Mouse (Mus musculus): Measurements from ENCODE around the gene Dcaf10. TPM values are rescaled to one million over a fixed set of nuclear protein-coding genes. Genes with fewer than 3 reads are reported as not detected.

Gene Dcaf10
- 8.0 and 8.6 TPM in 2 replicates for polyA plus RNA-seq (2015; fragmentation: Nextera tagmentation; extraction: Ambion mirVana)

GRCm38 (mm10) chr4:45341669-45342249 lies at the start of gene Dcaf10:
Gene Dcaf10, plus strand, starts transcription at chr4:45342101.
- H3K4me2 ChIP-seq, result peak within 1 kb of the TSS; percentile 95
- H3K4me3 ChIP-seq (replicated peaks), result peak within 1 kb of the TSS; percentile 68
- no peaks in the 10 kb centered on the region for H3K36me3 ChIP-seq
- peaks cover under 1% of the 10 kb centered on the region; the same call in 1 of the 2 replicates for H3K27me3 ChIP-seq (replicated peaks)
- H3K4me1 ChIP-seq, result peaks cover 34% of the 10 kb centered on the region
- peak; percentile 96 for ATAC-seq (ENCODE audit: low FRiP score)
- peak within 1 kb of the TSS; percentile 92 for H3K9ac ChIP-seq (replicated peaks)
- no peaks in the 10 kb centered on the region for H3K9me3 ChIP-seq (replicated peaks)
- WGBS, result 1% methylated on average over 39 of the region's 42 CpGs
- H3K27ac ChIP-seq (replicated peaks), result peak within 1 kb of the TSS; percentile 95

GRCm38 (mm10) chr4:45296662-45297564 lies 45.0 kb upstream of the Dcaf10 start, which contains the start of gene Trmt10b:
Gene Trmt10b, plus strand, starts transcription at chr4:45297127.
- ATAC-seq (ENCODE audit: low FRiP score), result peak; percentile 92
- H3K9me3 ChIP-seq (replicated peaks), result no peaks in the 10 kb centered on the region
- H3K4me2 ChIP-seq, result peak within 1 kb of the TSS; percentile 75
- peaks cover 13% of the 10 kb centered on the region for H3K4me1 ChIP-seq
- no peaks in the 10 kb centered on the region for H3K27me3 ChIP-seq (replicated peaks)
- peaks cover 22% of the 10 kb centered on the region for H3K36me3 ChIP-seq
- peak within 1 kb of the TSS; percentile 58 for H3K27ac ChIP-seq (replicated peaks)
- 19% methylated on average over 27 of the region's 27 CpGs for WGBS
- peak within 1 kb of the TSS; percentile 79 for H3K9ac ChIP-seq (replicated peaks)
- H3K4me3 ChIP-seq (replicated peaks), result peak within 1 kb of the TSS; percentile 75

GRCm38 (mm10) chr4:45305536-45305935 lies 36.4 kb upstream of the Dcaf10 start:
- no peak for ATAC-seq (ENCODE audit: low FRiP score)
- 99% methylated on average over 14 of the region's 14 CpGs for WGBS
- Histone ChIP-seq H3K36me3 (peaks cover 81% of the 10 kb centered on the region), H3K4me3 (replicated peaks) (no peak overlapping the region), H3K27me3 (replicated peaks) (no peaks in the 10 kb centered on the region), H3K4me1 (no peaks in the 10 kb centered on the region), H3K9me3 (replicated peaks) (0 out of 2 replicates have a peak, but pooled peaks cover 3% of the 10 kb centered on the region), H3K9ac (replicated peaks) (no peak overlapping the region), H3K27ac (replicated peaks) (no peak overlapping the region), H3K4me2 (no peak overlapping the region)

DNA sequence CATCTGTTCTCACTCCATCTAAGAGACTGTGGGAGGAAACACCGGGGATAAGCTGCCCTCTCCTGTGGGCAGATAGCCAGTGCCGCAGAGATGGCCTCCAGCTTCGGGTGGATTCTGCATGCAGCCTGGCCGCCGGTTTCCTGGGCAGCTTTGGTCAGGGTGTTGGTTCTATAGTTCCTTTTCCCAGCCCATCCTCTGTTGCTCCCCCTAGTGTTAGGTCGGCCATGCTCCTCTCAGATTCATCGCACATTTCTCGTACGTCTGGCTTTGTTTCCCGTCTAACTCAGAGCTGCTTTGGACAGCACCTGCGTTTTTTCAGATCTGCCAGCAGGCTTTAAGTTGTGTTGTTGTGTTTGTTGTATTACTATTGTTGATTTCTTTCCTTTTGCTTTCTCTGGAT lies 33.9 kb upstream of the Dcaf10 start:
- 46% methylated on average over 11 of the region's 11 CpGs for WGBS
- Histone ChIP-seq H3K27me3 (replicated peaks) (no peaks in the 10 kb centered on the region), H3K9me3 (replicated peaks) (0 out of 2 replicates have a peak, but pooled peaks cover 3% of the 10 kb centered on the region), H3K9ac (replicated peaks) (no peak overlapping the region), H3K4me1 (no peaks in the 10 kb centered on the region), H3K36me3 (peaks cover 75% of the 10 kb centered on the region), H3K4me3 (replicated peaks) (no peak overlapping the region), H3K4me2 (no peak overlapping the region), H3K27ac (replicated peaks) (no peak overlapping the region)
- ATAC-seq (ENCODE audit: low FRiP score), result no peak

GRCm38 (mm10) chr4:45308606-45309005 lies 33.3 kb upstream of the Dcaf10 start:
- H3K9ac ChIP-seq (replicated peaks), result no peak overlapping the region
- WGBS, result 93% methylated on average over 6 of the region's 6 CpGs
- H3K4me2 ChIP-seq, result no peak overlapping the region
- peaks cover 72% of the 10 kb centered on the region for H3K36me3 ChIP-seq
- ATAC-seq (ENCODE audit: low FRiP score), result no peak
- H3K27ac ChIP-seq (replicated peaks), result no peak overlapping the region
- H3K9me3 ChIP-seq (replicated peaks), result 0 out of 2 replicates have a peak, but pooled peaks cover 3% of the 10 kb centered on the region
- H3K27me3 ChIP-seq (replicated peaks), result no peaks in the 10 kb centered on the region
- no peaks in the 10 kb centered on the region for H3K4me1 ChIP-seq
- H3K4me3 ChIP-seq (replicated peaks), result no peak overlapping the region

- H3K27me3 ChIP-seq (replicated peaks), result no peaks in the 10 kb centered on the region
- H3K4me3 ChIP-seq (replicated peaks), result no peak overlapping the region
- no peaks in the 10 kb centered on the region for H3K4me1 ChIP-seq
- no peak overlapping the region for H3K4me2 ChIP-seq
- WGBS, result 98% methylated on average over 2 of the region's 2 CpGs
- no peak overlapping the region for H3K9ac ChIP-seq (replicated peaks)
- H3K36me3 ChIP-seq, result peaks cover 71% of the 10 kb centered on the region
- no peak for ATAC-seq (ENCODE audit: low FRiP score)
- no peak overlapping the region for H3K27ac ChIP-seq (replicated peaks)
- no peaks in the 10 kb centered on the region for H3K9me3 ChIP-seq (replicated peaks)
Measured at GRCm38 (mm10) chr4:45311056-45311455, 30.8 kb upstream of the Dcaf10 start.

DNA sequence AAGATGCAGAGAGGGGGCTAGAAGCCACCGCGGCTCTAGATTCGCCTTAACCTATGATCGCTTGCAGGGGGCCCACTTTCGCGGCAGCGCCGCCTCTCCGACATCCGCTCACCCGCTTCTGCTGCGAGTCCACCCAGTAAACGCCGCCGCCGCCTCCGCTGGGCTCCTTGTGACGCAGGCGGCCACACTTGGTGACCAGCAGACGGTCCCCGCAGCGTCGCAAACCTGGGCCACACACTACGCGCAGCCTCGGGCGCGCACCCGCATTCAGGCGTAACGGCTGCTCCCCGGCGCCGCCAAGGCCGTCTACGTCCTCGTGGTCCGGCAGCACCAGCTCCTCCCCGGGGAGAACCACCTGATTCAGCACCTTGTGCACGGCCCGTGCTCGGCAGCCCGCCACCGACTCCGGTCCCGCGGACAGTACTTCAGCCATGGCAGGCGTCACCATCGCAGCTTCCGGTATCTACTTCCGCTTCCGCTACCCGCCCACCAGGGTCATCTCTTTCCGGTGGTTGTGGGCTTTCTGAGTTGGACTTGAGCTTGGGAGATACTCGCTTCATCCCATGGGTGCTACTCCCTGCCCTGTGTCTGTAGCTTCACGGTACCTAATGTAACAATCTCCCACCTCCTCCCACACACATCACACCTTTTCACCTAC lies 21.6 kb upstream of the Dcaf10 start:
- peak overlapping the region; percentile 86 for H3K27ac ChIP-seq (replicated peaks)
- peaks cover 23% of the 10 kb centered on the region for H3K4me1 ChIP-seq
- H3K9ac ChIP-seq (replicated peaks), result peak overlapping the region; percentile 78
- peaks cover 25% of the 10 kb centered on the region for H3K27me3 ChIP-seq (replicated peaks)
- ATAC-seq (ENCODE audit: low FRiP score), result peak; percentile 88
- peak overlapping the region; percentile 72 for H3K4me3 ChIP-seq (replicated peaks)
- WGBS, result under 1% methylated on average over 55 of the region's 56 CpGs
- H3K36me3 ChIP-seq, result peaks cover 24% of the 10 kb centered on the region
- no peaks in the 10 kb centered on the region for H3K9me3 ChIP-seq (replicated peaks)
- H3K4me2 ChIP-seq, result peak overlapping the region; percentile 71

DNA sequence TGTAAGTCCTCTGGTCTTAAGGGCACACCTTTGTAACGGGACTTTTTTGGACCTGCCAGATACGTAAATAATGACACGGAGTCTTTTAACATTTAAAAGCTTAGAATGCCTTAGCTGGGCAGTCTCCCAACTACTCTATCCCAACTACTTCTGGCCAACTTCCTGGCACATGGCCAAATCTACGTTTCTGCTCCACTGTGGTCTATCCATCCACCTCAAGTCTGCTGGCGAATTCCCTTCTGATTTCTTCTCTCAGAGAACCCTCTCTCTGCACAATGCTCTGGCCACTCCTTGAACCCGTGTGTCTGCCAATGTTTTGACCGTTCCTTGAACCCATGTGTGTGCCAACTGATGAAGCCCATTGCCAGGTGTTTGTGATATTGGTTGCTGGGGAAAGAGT lies 10.8 kb upstream of the Dcaf10 start:
- H3K4me2 ChIP-seq, result no peak overlapping the region
- H3K9me3 ChIP-seq (replicated peaks), result no peaks in the 10 kb centered on the region
- no peaks in the 10 kb centered on the region for H3K36me3 ChIP-seq
- 77% methylated on average over 7 of the region's 7 CpGs for WGBS
- ATAC-seq (ENCODE audit: low FRiP score), result no peak
- H3K9ac ChIP-seq (replicated peaks), result no peak overlapping the region
- no peak overlapping the region for H3K4me3 ChIP-seq (replicated peaks)
- H3K4me1 ChIP-seq, result no peaks in the 10 kb centered on the region
- no peaks in the 10 kb centered on the region for H3K27me3 ChIP-seq (replicated peaks)
- no peak overlapping the region for H3K27ac ChIP-seq (replicated peaks)

GRCm38 (mm10) chr4:45332466-45332865 lies 9.4 kb upstream of the Dcaf10 start:
- no peak for ATAC-seq (ENCODE audit: low FRiP score)
- Histone ChIP-seq H3K36me3 (no peaks in the 10 kb centered on the region), H3K4me3 (replicated peaks) (no peak overlapping the region), H3K9ac (replicated peaks) (no peak overlapping the region), H3K9me3 (replicated peaks) (no peaks in the 10 kb centered on the region), H3K4me1 (no peaks in the 10 kb centered on the region), H3K4me2 (no peak overlapping the region), H3K27ac (replicated peaks) (no peak overlapping the region), H3K27me3 (replicated peaks) (peaks cover 2% of the 10 kb centered on the region; the same call in 1 of the 2 replicates)
- 75% methylated on average over 3 of the region's 3 CpGs for WGBS

DNA sequence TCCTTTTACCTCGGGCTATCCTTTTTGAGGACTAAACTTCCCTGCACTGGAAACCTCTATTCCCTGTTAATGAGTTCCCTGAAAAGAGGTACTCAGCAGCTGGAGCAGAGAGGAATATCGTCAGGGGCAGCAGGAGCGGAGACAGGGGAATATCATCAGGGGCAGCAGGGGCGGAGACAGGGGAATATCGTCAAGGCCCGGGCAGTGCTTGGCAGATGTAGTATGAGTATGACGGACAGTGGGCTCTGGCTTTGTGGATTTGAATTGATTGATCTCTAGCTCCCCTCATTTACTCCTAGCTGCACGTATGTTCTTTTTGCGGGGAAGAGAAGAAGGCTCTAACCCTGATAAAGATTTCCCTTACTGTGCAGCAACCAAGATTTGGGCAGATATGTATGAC lies 675 bp upstream of the Dcaf10 start:
- Histone ChIP-seq H3K4me1 (peaks cover 32% of the 10 kb centered on the region), H3K9me3 (replicated peaks) (no peaks in the 10 kb centered on the region), H3K4me2 (peak overlapping the region; percentile 95), H3K27me3 (replicated peaks) (peaks cover 2% of the 10 kb centered on the region; the same call in 1 of the 2 replicates), H3K4me3 (replicated peaks) (peak overlapping the region; percentile 68), H3K36me3 (no peaks in the 10 kb centered on the region), H3K27ac (replicated peaks) (peak overlapping the region; percentile 95), H3K9ac (replicated peaks) (peak overlapping the region; percentile 65)
- peak; percentile 13; the same call in 1 of the 2 replicates for ATAC-seq (ENCODE audit: low FRiP score)
- WGBS, result 55% methylated on average over 9 of the region's 9 CpGs
